Mouse (Mus musculus) kidney, embryonic 14.5 days (tissue): ENCODE measurements around the gene Dda1. TPM values are rescaled to one million over a fixed set of nuclear protein-coding genes. Genes with fewer than 3 reads are reported as not detected.

Experiments used
- ATAC-seq: fragments of 200-750 bp; cut with Nextera tagmentation; 2 replicates; pipeline ENCODE4 v1.8.0; 2017; ENCODE audit warnings: moderate number of reproducible peaks, mild to moderate bottlenecking, moderate TSS enrichment, moderate library complexity; ENCODE audit not compliant: low FRiP score, low TSS enrichment
- H3K27ac ChIP-seq: fragments of 300-500 bp; sonication (generic); 2 replicates; pipeline ENCODE4 v1.5.1; 2014; ENCODE audit warnings: low read depth, mild to moderate bottlenecking, low read length, moderate library complexity, mixed read lengths
- H3K27me3 ChIP-seq: fragments of 300-500 bp; sonication (generic); 2 replicates; pipeline ENCODE4 v1.6.1; 2014; ENCODE audit warnings: mild to moderate bottlenecking, low read length; ENCODE audit not compliant: control insufficient read depth, insufficient read depth
- H3K36me3 ChIP-seq: fragments of 300-500 bp; sonication (generic); 2 replicates; pipeline ENCODE4 v1.6.1; 2014; ENCODE audit warnings: low read length, mixed read lengths; ENCODE audit not compliant: control insufficient read depth, insufficient read depth
- H3K4me1 ChIP-seq: fragments of 300-500 bp; sonication (generic); 2 replicates; pipeline ENCODE4 v1.6.1; 2014; ENCODE audit warnings: low read length, mixed read lengths; ENCODE audit not compliant: control insufficient read depth, insufficient read depth
- H3K4me2 ChIP-seq: fragments of 300-500 bp; sonication (generic); replicated peaks from 2 replicates; pipeline ENCODE4 v1.6.1; 2014; ENCODE audit warnings: low read depth, mild to moderate bottlenecking, low read length
- H3K4me3 ChIP-seq: fragments of 300-500 bp; sonication (generic); 2 replicates; pipeline ENCODE4 v1.5.1; 2014; ENCODE audit warnings: mild to moderate bottlenecking, low read length
- H3K9ac ChIP-seq: fragments of 300-500 bp; sonication (generic); 2 replicates; pipeline ENCODE4 v1.6.1; 2014; ENCODE audit warnings: low read depth, mild to moderate bottlenecking, low read length, moderate library complexity
- H3K9me3 ChIP-seq: fragments of 300-500 bp; sonication (generic); 2 replicates; pipeline ENCODE4 v1.6.1; 2016; ENCODE audit warnings: low read length; ENCODE audit not compliant: control insufficient read depth
- WGBS: fragments of 180-500 bp; shearing (Covaris S2); extraction: QIAGEN DNeasy Blood & Tissue Kit; methylation state at CpG from one replicate; pipeline ENCODE4 v1.1.7; 2014; 5-methylcytosine and 5-hydroxymethylcytosine counted together
- polyA plus RNA-seq: library from polyadenylated mRNA; unstranded; fragments of >200 nt; fragmentation: Nextera tagmentation; extraction: Ambion mirVana; gene quantifications from 2 replicates; pipeline ENCODE4 v1.2.1, GENCODE M21; 2014

Dda1 gene
- polyA plus RNA-seq, 1 experiment from 2014 or later, result 113 TPM

DNA sequence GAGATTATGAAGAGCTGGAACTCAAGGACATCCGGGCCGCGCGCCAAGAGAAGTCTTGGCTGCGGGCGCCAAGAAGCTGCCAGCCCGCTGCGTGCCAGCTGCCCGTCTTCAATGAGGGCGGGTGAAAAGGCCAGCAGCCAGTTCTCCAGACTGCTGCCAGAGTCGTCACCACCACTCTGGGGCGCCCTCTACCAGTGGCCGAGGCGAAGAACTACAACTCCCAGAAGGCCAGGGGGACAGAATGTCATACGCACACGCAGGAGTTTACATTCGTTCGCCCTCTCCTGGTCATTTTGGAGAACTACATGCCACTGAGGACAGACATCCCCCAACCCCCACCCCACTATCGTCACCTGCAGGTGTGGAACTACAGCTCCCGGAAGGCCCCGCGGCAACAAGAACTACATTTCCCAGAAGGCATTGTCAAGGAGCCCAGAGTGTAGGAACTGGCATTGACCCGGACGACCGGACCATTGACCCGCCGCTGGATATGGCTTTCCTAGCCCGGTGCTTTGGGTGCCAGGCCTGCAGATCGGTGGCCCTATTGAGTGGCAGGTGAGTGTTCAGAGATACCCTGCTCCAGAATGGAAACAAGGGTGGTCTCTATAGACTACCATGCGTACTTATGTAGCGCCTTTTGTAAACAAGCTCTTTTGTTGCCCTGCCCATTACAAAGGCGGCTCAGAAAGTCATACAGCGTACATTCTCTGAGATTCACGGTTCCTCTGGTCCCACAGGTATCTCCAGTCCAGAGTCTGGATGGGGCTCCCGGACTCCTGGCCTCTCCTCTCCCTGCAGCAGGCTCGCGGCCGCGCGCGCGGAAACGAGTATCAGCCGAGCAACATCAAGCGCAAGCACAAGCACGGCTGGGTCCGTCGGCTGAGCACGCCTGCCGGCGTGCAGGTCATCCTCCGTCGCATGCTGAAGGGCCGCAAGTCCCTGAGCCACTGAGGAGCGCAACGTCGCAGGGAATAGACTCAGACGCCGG, 4.2 kb upstream of the Dda1 start, which contains the start of gene Mrpl34:
Mrpl34 (plus strand) TSS at position 447 of the 988 bp plus-strand sequence.
- H3K27me3 ChIP-seq, result no peaks in the 10 kb centered on the region
- peaks cover 15% of the 10 kb centered on the region for H3K4me1 ChIP-seq
- peak within 1 kb of the TSS; percentile 81 for H3K4me3 ChIP-seq
- peaks cover 16% of the 10 kb centered on the region for H3K36me3 ChIP-seq
- WGBS, result under 1% methylated on average over 59 of the region's 59 CpGs
- ATAC-seq, result peak; percentile 82
- peak within 1 kb of the TSS; percentile 82 for H3K9ac ChIP-seq
- peak within 1 kb of the TSS; percentile 89 for H3K4me2 ChIP-seq
- peak within 1 kb of the TSS; percentile 80 for H3K27ac ChIP-seq
- H3K9me3 ChIP-seq, result no peaks in the 10 kb centered on the region

DNA sequence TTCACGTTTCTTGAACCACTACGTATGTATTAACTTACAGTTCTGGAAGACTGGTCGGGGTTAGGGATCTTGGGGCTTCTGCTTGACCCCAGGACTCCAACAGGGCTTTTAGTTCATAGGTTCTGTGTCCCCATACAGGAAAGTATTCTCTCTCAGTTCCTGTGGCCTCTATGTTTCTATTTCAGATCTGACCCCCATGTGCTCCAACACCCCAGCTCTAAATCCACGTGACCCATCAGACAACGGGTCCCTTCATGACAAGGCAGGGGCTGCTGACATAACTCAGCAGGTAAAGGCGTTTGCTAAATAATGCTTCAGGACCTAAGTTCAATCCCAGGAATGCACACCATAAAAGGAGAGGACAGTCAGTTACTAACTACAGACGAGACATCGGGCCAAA, 3.3 kb upstream of the Dda1 start:
- Histone ChIP-seq H3K27ac (no peak overlapping the region), H3K4me3 (peak overlapping the region; percentile 81; the same call in 1 of the 2 replicates), H3K9ac (no peak overlapping the region), H3K9me3 (no peaks in the 10 kb centered on the region), H3K4me2 (peak overlapping the region; percentile 89; the same call in 1 of the 2 replicates), H3K36me3 (peaks cover 11% of the 10 kb centered on the region), H3K27me3 (no peaks in the 10 kb centered on the region), H3K4me1 (peaks cover 15% of the 10 kb centered on the region)
- no peak for ATAC-seq
- WGBS, result 79% methylated on average over 8 of the region's 8 CpGs

DNA sequence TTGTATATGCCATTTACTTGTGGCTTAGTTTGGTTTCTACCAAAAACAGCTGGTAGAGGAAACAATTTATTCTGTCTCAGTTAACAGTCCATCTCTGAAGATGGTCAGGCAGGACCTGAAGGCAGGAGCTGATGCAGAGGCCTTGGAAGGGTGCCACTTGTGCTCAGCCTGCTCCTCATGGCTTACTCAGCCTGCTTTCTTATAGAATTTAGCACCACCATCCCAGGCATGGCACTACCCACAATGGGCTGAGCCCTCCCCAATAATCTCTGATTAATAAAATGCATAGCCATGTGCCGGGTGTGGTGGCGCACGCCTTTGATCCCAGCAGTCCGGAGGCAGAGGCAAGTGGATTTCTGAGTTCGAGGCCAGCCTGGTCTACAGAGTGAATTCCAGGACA, 2.8 kb upstream of the Dda1 start:
- ATAC-seq, result no peak
- WGBS, result 92% methylated on average over 5 of the region's 5 CpGs
- H3K36me3 ChIP-seq, result peaks cover 11% of the 10 kb centered on the region
- no peak overlapping the region for H3K9ac ChIP-seq
- H3K27ac ChIP-seq, result no peak overlapping the region
- H3K9me3 ChIP-seq, result no peaks in the 10 kb centered on the region
- no peak overlapping the region for H3K4me3 ChIP-seq
- no peaks in the 10 kb centered on the region for H3K27me3 ChIP-seq
- no peak overlapping the region for H3K4me2 ChIP-seq
- H3K4me1 ChIP-seq, result peaks cover 15% of the 10 kb centered on the region

DNA sequence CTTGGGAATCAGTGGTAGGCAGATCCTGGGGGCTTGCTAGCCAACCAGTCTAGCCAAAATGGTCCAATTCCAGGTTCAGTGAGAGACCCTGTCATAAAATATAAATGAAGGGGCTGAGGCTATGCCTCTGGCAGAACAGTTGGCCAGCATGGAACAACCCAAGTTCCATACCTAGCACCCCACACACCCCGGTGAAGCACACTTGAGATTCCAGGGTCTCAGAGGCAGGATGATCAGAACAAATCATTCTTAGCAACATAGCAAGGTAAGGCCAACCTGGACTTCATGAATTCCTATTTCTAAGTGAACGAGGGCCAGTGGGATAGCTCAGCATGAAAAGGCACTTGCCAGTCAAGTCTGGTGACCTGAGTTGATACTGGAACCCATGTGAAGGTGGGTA, 1.8 kb upstream of the Dda1 start:
- WGBS, result 95% methylated on average over 2 of the region's 2 CpGs
- H3K9ac ChIP-seq, result no peak overlapping the region
- H3K36me3 ChIP-seq, result peaks cover 16% of the 10 kb centered on the region
- H3K4me1 ChIP-seq, result peaks cover 13% of the 10 kb centered on the region
- no peak overlapping the region for H3K27ac ChIP-seq
- H3K9me3 ChIP-seq, result no peaks in the 10 kb centered on the region
- ATAC-seq, result no peak
- no peak overlapping the region for H3K4me2 ChIP-seq
- H3K4me3 ChIP-seq, result no peak overlapping the region
- no peaks in the 10 kb centered on the region for H3K27me3 ChIP-seq

DNA sequence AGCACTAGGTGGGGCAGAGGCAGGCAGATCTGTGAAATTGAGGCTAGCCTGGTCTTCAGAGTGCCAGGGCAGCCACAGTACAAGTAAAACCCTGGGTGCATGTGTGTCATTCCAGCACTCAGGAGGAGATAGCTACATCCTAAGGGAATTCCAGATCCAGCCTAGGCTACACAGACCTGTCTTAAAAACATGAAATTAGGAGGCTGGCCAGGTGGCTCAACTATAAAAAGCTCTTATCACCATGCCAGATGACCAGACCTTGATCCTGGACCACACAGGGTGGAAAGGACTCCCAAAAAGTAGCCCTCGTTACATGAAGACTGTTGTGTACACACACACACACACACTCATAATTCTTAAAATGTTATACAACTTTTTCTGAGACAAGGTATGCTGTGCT, 998 bp upstream of the Dda1 start:
- peaks cover 24% of the 10 kb centered on the region for H3K36me3 ChIP-seq
- H3K27ac ChIP-seq, result no peak overlapping the region
- no peak overlapping the region for H3K9ac ChIP-seq
- no peaks in the 10 kb centered on the region for H3K27me3 ChIP-seq
- no peaks in the 10 kb centered on the region for H3K9me3 ChIP-seq
- no peak overlapping the region for H3K4me3 ChIP-seq
- H3K4me2 ChIP-seq, result no peak overlapping the region
- peaks cover 6% of the 10 kb centered on the region for H3K4me1 ChIP-seq
- 90% methylated on average over 1 of the region's 1 CpGs for WGBS
- ATAC-seq, result no peak

DNA sequence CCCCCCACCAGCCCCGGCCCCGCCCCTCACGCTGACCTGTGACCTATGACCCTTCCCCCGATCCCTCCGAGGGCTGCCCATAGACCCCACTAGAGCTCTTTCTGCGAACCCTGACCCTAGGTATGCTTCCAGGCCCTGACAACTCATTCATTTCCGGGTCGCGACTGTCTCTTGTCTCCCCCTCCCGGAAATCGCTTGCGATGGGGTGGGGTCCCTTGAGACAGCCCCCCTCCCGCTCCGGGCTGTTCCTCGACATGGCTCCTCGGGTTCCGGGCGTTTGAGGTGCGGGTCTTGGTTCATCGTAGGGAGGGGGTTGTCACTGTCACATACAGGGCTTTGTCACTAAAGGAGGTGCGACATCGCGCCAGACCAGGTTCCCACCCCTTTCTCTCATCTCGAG, 412 bp downstream of the Dda1 start:
- H3K4me3 ChIP-seq, result peak overlapping the region; percentile 72
- no peaks in the 10 kb centered on the region; the same call in 1 of the 2 replicates for H3K4me1 ChIP-seq
- no peaks in the 10 kb centered on the region for H3K9me3 ChIP-seq
- peak; percentile 26 for ATAC-seq
- peaks cover 38% of the 10 kb centered on the region for H3K36me3 ChIP-seq
- H3K4me2 ChIP-seq, result peak overlapping the region; percentile 75
- H3K27ac ChIP-seq, result no peak overlapping the region
- H3K9ac ChIP-seq, result peak overlapping the region; percentile 81
- 2% methylated on average over 22 of the region's 24 CpGs for whole genome bisulfite sequencing
- H3K27me3 ChIP-seq, result no peaks in the 10 kb centered on the region

DNA sequence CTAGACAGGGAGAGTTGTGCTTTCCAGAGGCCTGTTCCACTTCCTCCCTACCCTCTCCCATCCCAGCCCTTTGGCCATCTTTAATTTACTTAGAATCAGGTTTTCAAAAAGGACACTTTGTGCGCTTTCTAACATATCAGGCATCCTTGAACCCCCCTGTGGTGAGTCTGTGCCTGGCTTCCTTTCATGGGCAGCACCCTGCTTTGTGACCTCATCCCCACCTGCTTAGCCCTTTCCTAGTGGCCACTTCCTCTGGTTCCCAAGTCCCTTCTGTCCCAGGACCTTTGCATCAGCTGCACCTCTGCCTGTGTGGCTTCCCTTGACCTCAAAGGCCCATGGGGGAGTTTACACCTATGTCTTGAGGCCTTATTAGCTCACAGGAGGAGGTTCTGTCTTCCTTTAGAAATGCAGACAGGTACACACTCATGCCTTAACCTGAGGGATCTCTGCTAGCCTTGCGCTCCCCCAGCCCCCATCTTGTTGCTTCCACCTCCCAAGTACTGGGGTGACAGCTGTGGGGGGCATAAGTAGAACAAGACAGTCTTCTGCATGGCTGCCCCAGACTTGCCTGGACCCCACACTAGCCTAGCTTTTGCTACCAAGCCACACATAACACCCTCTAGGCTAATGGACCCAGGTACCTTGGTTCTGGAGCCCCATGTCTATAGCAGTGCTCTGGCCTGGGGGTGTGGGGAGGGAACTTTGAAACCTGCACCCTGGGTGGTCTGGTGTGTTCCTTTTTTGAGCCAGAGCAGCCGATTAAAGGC, 1.3 kb downstream of the Dda1 start:
- H3K4me1 ChIP-seq, result no peaks in the 10 kb centered on the region; the same call in 1 of the 2 replicates
- no peak for ATAC-seq
- H3K4me3 ChIP-seq, result peak overlapping the region; percentile 72
- H3K4me2 ChIP-seq, result peak overlapping the region; percentile 75
- H3K27me3 ChIP-seq, result no peaks in the 10 kb centered on the region
- WGBS, result 87% methylated on average over 3 of the region's 3 CpGs
- peaks cover 47% of the 10 kb centered on the region for H3K36me3 ChIP-seq
- peak overlapping the region; percentile 81; the same call in 1 of the 2 replicates for H3K9ac ChIP-seq
- no peaks in the 10 kb centered on the region for H3K9me3 ChIP-seq
- H3K27ac ChIP-seq, result no peak overlapping the region

DNA sequence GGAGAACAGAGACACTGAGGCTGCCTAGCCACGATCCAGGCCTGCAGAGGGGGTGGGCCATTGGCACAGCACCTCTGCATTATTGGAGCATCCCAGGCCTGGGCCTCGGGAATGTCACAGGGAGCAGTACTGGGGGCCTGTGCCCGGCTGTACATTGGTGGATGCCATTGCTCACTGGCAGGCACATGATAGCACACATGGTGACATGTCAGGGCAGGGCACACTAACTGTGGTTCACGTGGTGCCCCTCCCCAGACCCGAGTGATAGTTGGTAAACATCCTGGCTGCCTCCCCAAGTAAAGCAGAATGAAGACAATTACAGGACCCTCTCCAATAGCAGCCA, 1.9 kb downstream of the Dda1 start:
- Histone ChIP-seq H3K4me2 (no peak overlapping the region), H3K9ac (no peak overlapping the region), H3K27ac (no peak overlapping the region), H3K27me3 (no peaks in the 10 kb centered on the region), H3K36me3 (peaks cover 47% of the 10 kb centered on the region), H3K9me3 (no peaks in the 10 kb centered on the region), H3K4me3 (no peak overlapping the region), H3K4me1 (peaks cover under 1% of the 10 kb centered on the region; the same call in 1 of the 2 replicates)
- WGBS, result 84% methylated on average over 5 of the region's 5 CpGs
- ATAC-seq, result no peak
